Mouse (Mus musculus): ENCODE results near the gene Cpa4.

- TF ChIP-seq CTCF (IDR thresholded peaks at IDR 0.05; ENCODE audit: low read depth, low read length) (no peak), POLR2A (IDR thresholded peaks at IDR 0.05; ENCODE audit: borderline replicate concordance, low read depth, low read length) (no peak)
These were observed 67.2 kb downstream of the Cpa4 start for GRCm38 (mm10) chr6:30635361-30635862.

Data from bone marrow macrophage, adult 2 months (primary cell).